Mouse (Mus musculus): ENCODE measurements around the gene Ugt3a2.

Gene Ugt3a2

GRCm38 (mm10) chr15:9335341-9335740, at the start of gene Ugt3a2:
Gene Ugt3a2 (plus strand): TSS chr15:9335550.
- DNase-seq (ENCODE audit: low read depth, low spot score), result no peak

GRCm38 (mm10) chr15:9289660-9290059, 45.7 kb upstream of the Ugt3a2 start:
- DNase-seq (ENCODE audit: low read depth, low spot score), result no peak

GRCm38 (mm10) chr15:9305978-9306692, 29.2 kb upstream of the Ugt3a2 start:
- DNase-seq (ENCODE audit: low read depth, low spot score), result no peak

- peak; percentile 12 for DNase-seq (ENCODE audit: low read depth, low spot score)
These were observed 754 bp upstream of the Ugt3a2 start for GRCm38 (mm10) chr15:9334596-9334995.

GRCm38 (mm10) chr15:9336616-9337015, 1.3 kb downstream of the Ugt3a2 start:
- DNase-seq (ENCODE audit: low read depth, low spot score), result no peak

- no peak for DNase-seq (ENCODE audit: low read depth, low spot score)
These were observed 1.7 kb downstream of the Ugt3a2 start for GRCm38 (mm10) chr15:9337021-9337420.

- DNase-seq (ENCODE audit: low read depth, low spot score), result peak; percentile 25
These were observed 13.4 kb downstream of the Ugt3a2 start for GRCm38 (mm10) chr15:9348739-9349138.

GRCm38 (mm10) chr15:9362801-9363200, 27.5 kb downstream of the Ugt3a2 start:
- peak; percentile 63 for DNase-seq (ENCODE audit: low read depth, low spot score)

GRCm38 (mm10) chr15:9368774-9369173, 33.4 kb downstream of the Ugt3a2 start:
- DNase-seq (ENCODE audit: low read depth, low spot score), result no peak

- no peak for DNase-seq (ENCODE audit: low read depth, low spot score)
These were observed 40.9 kb downstream of the Ugt3a2 start for GRCm38 (mm10) chr15:9376281-9376680.

GRCm38 (mm10) chr15:9409475-9409874, 74.1 kb downstream of the Ugt3a2 start:
- DNase-seq (ENCODE audit: low read depth, low spot score), result no peak

Measured in R1 (cell line).